Mouse (Mus musculus) macrophage (primary cell): ENCODE data around the gene Gpr137. TPM values are rescaled to one million over a fixed set of nuclear protein-coding genes. Genes with fewer than 3 reads are reported as not detected.
"Not testable (repeated sequence)": the region's sequence is repeated elsewhere in the genome, so short reads cannot be mapped to it uniquely, and the experiment has no call there.

Experiments used
- H3K27ac ChIP-seq: fragments of 350-480 bp; formaldehyde crosslinking; 2 replicates; pipeline ENCODE4 v1.9.0; 2021
- H3K36me3 ChIP-seq: fragments of 350-480 bp; formaldehyde crosslinking; 2 replicates; pipeline ENCODE4 v1.9.0; 2021; ENCODE audit errors: inconsistent target
- H3K4me3 ChIP-seq: fragments of 350-480 bp; formaldehyde crosslinking; 2 replicates; pipeline ENCODE4 v1.9.0; 2021; ENCODE audit errors: inconsistent target
- H3K79me2 ChIP-seq: fragments of 350-480 bp; formaldehyde crosslinking; 2 replicates; pipeline ENCODE4 v1.9.0; 2021; ENCODE audit errors: inconsistent target
- WGBS: methylation state at CpG from one replicate; pipeline ENCODE4 v1.1.7; 2026; ENCODE audit warnings: inconsistent platforms; ENCODE audit not compliant: missing documents; 5-methylcytosine and 5-hydroxymethylcytosine counted together
- polyA plus RNA-seq: library from polyadenylated mRNA; stranded (reverse); fragments of 250-400 nt; gene quantifications from 3 replicates; pipeline ENCODE4 v1.2.4, GENCODE M21; 2018; ENCODE audit warnings: inconsistent platforms
- total RNA-seq, 78 experiments: library from RNA; depleted of rRNA; stranded (reverse); fragments of 250-400 nt; gene quantifications; 1 replicate in 9 of 78; 2 replicates in 24 of 78; 3 replicates in 43 of 78; 4 replicates in 2 of 78; pipeline ENCODE4 v1.2.4; 2018; ENCODE audit warnings: inconsistent platforms in 56 of 78

Gene Gpr137
- 100 to 1,000 TPM in 1 of 26 experiments, 10 to 100 TPM in 25; 27.2 to 109 (median 56.2) TPM for total RNA-seq (2018; cell fraction: chromatin; rRNA removed)
- 10 to 100 TPM; 16.5 to 34.5 (median 24.1) TPM for total RNA-seq (2018; cell fraction: cytosol; rRNA removed)
- total RNA-seq (2018; cell fraction: nucleus; rRNA removed) = 10 to 100 TPM; 23.7 to 92.5 (median 55.7) TPM
- 15.6 to 35.9 TPM (median 30.6 TPM) in 3 replicates for polyA plus RNA-seq

DNA sequence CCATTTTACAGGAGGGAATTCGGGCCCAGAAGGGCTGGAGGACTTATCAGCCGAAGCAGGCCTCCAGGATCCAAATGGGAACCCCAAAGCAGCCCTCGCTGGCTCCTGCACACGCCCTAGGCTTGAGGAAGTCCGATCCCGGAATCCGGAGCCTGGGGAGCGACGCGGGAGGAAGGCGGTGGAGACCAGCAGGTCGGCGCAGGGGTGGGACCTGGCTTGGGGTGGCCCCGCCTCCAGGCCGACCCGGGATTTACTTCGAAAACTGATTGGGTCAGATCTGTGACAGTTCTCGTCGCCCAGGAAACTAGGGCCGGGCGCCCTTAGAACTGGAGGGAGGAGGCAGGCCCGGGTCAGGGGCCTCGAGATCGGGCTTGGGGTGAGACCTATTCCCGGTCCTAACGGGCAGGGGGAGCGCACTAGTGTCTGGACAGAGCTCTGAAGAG lies at the start of gene Gpr137:
Gene Gpr137, minus strand, starts transcription at position 232 of the 443 bp plus-strand sequence.
- Histone ChIP-seq H3K27ac (peak within 1 kb of the TSS; percentile 90), H3K36me3 (peaks cover 5% of the 10 kb centered on the region; the same call in 1 of the 2 replicates), H3K4me3 (peak within 1 kb of the TSS; percentile 87), H3K79me2 (peaks cover 17% of the 10 kb centered on the region)
- WGBS = 0% methylated on average over 27 of the region's 27 CpGs

DNA sequence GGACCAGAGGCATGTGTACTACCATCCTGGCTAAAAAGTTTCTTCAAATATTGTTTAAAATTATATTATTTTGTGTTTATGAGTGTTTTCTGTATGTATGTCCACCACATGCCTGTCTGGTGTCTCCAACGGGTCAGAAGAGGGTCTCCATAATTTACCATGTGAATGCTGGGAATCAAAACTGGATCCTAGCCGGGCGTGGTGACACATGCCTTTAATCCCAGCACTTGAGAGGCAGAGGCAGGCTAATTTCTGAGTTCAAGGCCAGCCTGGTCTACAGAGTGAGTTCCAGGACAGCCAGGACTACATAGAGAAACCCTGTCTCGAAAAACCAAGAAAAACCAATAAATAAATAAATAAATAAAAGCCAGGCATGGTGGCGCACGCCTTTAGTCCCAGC lies 48.9 kb upstream of the Gpr137 start:
- not testable (repeated sequence) for H3K79me2 ChIP-seq, H3K27ac ChIP-seq, H3K4me3 ChIP-seq, H3K36me3 ChIP-seq
- 97% methylated on average over 6 of the region's 6 CpGs for WGBS

DNA sequence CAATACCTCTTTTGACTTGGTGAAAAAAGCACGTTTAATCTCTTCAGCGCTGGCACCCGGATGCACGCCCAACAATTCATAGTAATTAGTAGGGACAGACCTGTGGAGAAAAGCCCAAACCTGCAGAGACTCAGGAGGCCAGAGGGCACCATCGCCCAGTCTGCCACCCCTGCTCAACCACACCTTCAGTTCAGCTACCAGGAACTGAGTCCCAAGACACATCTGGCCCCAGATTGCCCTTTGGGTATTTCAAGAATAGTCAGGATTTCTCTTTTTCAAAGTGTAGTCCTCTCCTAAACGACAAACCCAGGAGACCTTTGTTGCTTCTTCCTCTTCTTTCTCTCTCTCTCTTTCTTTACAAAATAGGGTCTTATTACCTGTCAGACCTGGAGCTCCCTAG lies 48.4 kb upstream of the Gpr137 start:
- no peak overlapping the region for H3K4me3 ChIP-seq
- WGBS = 92% methylated on average over 6 of the region's 6 CpGs
- no peak overlapping the region for H3K27ac ChIP-seq
- H3K36me3 ChIP-seq = no peaks in the 10 kb centered on the region
- peaks cover 13% of the 10 kb centered on the region for H3K79me2 ChIP-seq

DNA sequence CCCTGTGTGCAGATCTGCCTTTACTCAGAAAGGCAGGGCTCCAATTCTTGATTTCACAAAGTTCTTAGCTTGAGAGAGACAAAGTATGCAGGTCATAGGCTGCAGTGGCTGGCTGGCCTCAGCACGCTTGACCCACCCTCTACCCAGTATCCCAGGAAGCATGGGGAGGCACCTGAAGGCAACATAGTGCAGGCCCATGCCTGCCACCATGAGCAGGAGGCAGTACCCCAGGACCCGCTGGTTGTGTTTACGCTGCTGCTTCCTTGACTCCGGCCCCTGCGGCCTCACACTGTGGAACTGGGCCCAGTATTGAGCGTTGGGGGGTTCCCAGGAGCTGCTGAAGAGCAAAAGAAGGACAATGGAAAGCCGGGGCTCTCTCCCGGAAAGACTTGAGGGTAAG lies 47.0 kb upstream of the Gpr137 start:
- WGBS = 95% methylated on average over 8 of the region's 8 CpGs
- no peak overlapping the region for H3K27ac ChIP-seq
- peaks cover 13% of the 10 kb centered on the region for H3K79me2 ChIP-seq
- H3K4me3 ChIP-seq = no peak overlapping the region
- no peaks in the 10 kb centered on the region for H3K36me3 ChIP-seq

DNA sequence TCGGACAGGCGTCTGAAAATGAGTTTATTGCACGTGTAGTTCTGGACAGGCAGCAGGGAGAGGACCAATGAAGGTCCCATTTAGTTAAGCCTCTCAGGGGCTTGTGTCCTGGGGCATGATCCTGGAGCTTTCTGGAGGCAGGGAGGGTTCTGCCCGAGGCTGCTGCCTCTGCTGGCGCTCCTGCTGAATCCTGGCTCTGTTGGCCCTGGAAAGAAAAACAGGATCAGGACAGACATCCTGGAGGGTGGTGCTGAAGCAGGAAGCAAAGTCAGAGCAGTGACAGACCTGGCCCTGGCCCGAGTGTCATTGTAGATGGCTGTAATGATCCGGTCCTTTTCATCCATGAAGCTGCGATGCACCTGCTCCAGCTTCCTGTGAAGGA lies 45.6 kb upstream of the Gpr137 start:
- no peaks in the 10 kb centered on the region for H3K36me3 ChIP-seq
- 13% methylated on average over 8 of the region's 8 CpGs for WGBS
- H3K4me3 ChIP-seq = peak overlapping the region; percentile 32
- peaks cover 13% of the 10 kb centered on the region for H3K79me2 ChIP-seq
- peak overlapping the region; percentile 40 for H3K27ac ChIP-seq

DNA sequence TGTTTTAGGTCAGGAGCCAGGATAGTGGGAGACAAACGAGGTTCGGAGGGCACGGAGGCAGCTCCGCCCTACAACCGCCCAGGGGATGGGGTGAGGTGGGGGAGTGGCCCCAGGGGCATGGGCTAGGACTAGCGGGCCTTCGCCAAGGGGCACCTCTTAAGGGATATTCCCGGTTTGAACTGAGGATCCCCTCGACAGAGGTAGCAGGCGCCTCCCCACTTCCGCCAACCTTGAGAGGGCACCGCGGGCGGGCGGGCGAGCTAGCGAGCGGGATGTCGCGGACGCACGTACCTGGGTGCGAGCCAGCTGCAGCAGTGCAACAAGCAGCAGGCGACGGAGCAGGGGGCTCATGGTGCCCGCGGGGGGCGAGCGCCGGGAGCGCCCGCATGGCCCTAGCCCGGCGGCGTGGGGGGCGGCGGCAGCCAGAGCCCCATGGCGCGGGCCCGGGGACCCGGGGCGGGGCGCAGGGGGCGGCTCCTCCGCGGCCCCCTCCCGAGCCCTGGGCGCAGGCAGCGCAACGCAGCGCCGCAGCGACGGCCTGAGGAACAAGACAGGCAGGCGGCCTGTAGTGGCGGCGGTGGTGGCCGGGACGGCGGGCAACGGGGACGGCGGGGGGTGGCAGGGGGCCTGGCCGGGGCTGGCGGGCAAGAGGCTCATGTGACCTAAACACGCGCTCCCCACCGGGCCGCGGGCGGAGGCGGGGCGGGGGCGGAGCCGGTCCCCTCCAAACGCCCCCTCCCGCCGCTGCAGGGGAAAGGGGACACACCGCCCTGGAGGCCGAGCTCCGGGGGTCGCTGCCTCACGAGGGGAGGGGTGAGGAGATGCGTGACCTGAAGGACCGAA lies 45.0 kb upstream of the Gpr137 start, which contains the start of gene Vegfb:
Gene Vegfb, minus strand, starts transcription at position 591 of the 843 bp plus-strand sequence.
- H3K27ac ChIP-seq = peak within 1 kb of the TSS; percentile 55
- H3K4me3 ChIP-seq = peak within 1 kb of the TSS; percentile 60
- H3K36me3 ChIP-seq = no peaks in the 10 kb centered on the region
- peaks cover 13% of the 10 kb centered on the region for H3K79me2 ChIP-seq
- under 1% methylated on average over 33 of the region's 85 CpGs for WGBS

DNA sequence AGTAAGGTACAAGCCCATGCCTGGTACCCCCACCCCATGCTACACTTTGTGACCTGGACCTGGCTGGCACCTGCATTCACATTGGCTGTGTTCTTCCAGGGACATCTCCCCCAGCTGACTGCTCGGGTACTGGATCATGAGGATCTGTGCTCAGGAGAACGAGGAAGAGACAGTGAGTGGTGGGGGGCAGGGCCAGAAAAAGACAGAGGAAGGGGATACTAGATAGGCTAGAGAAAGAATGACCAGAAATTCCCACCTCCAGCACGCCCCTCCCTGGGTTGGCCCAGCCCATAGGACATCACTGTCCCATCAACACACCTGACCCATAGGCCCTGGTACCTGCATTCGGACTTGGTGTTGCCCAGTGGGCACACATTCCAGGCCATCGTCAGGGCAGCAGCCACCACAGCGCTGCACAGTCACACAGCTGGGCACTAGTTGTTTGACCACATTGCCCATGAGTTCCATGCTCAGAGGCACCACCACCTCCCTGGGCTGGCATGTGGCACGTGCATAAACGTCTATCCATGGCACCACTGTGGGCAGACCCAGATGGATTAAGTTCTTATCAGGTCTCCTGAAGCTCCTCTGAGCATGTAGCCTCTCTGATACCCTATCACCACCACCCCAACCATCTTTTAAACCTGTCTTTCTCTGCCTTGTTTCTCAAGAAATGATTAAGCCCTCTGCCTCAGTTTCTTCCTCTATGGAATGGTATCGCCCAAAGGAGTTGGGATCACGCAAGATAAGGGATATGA lies 43.9 kb upstream of the Gpr137 start:
- peak overlapping the region; percentile 60 for H3K4me3 ChIP-seq
- 89% methylated on average over 10 of the region's 10 CpGs for WGBS

DNA sequence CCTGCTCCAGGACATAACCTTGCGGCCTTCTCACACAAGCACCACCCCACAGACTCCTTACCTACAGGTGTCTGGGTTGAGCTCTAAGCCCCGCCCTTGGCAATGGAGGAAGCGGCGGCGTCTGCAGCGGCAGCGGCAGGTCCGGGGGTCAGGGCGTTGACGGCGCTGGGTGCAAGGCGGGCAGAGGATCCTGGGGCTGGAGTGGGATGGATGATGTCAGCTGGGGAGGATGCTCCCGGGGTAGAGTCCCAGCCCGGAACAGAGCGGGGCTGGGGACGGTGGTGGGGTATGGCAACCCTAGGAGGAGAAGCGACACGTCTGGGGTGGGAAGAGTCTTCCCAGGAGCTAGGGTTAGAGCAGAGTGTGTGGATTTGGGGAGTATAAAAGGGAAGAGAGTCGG lies 43.0 kb upstream of the Gpr137 start:
- Histone ChIP-seq H3K27ac (no peak overlapping the region), H3K4me3 (no peak overlapping the region), H3K79me2 (peaks cover 17% of the 10 kb centered on the region), H3K36me3 (no peaks in the 10 kb centered on the region)
- WGBS = 96% methylated on average over 16 of the region's 19 CpGs

More for the DNA sequence above, 43.9 kb upstream of the Gpr137 start:
- Histone ChIP-seq H3K27ac (peak overlapping the region; percentile 55), H3K79me2 (peaks cover 17% of the 10 kb centered on the region), H3K36me3 (no peaks in the 10 kb centered on the region)

DNA sequence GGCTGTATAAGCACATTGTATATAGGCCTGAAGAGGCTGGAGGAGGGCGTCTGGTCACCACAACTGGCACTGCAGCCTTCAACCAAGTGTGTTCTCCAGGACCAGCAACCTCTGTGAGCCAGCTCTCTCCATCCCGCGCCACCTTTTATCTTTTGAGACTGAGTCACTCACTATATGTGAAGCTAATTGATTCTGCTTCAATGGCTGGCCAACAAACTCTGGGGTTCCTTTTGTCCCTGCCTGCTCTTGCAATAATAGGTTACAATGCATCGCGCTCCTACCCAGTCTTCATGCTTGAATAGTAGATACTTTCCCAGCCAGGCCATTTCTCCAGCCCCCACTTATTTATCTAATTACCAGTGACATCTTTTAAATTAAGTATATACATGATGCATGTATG lies 41.3 kb upstream of the Gpr137 start:
- peaks cover 26% of the 10 kb centered on the region for H3K79me2 ChIP-seq
- no peak overlapping the region for H3K4me3 ChIP-seq
- no peak overlapping the region for H3K27ac ChIP-seq
- no peaks in the 10 kb centered on the region for H3K36me3 ChIP-seq
- WGBS = 95% methylated on average over 5 of the region's 5 CpGs

DNA sequence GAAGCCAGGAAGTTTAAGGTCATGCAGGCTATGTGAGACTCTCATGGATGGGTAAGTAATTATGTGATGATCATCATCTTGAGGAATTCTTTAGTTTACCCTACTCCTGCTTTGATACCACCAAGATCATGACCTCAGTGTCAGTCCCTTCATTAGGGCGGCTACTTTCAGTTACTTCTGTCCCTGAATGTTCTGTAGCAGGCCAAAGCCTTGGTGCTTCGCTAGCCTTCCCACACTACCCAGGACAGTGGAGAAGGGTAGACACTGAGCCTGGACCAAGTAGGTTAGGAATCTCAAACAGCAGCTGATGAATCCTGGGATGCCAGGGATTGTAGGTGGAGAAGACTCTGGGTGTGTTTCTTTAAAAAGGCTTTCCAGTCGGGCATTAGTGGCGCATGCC lies 39.2 kb upstream of the Gpr137 start:
- peak overlapping the region; percentile 74; the same call in 1 of the 2 replicates for H3K4me3 ChIP-seq
- peak overlapping the region; percentile 77; the same call in 1 of the 2 replicates for H3K27ac ChIP-seq
- H3K36me3 ChIP-seq = 0 out of 2 replicates have a peak, but pooled peaks cover 6% of the 10 kb centered on the region

DNA sequence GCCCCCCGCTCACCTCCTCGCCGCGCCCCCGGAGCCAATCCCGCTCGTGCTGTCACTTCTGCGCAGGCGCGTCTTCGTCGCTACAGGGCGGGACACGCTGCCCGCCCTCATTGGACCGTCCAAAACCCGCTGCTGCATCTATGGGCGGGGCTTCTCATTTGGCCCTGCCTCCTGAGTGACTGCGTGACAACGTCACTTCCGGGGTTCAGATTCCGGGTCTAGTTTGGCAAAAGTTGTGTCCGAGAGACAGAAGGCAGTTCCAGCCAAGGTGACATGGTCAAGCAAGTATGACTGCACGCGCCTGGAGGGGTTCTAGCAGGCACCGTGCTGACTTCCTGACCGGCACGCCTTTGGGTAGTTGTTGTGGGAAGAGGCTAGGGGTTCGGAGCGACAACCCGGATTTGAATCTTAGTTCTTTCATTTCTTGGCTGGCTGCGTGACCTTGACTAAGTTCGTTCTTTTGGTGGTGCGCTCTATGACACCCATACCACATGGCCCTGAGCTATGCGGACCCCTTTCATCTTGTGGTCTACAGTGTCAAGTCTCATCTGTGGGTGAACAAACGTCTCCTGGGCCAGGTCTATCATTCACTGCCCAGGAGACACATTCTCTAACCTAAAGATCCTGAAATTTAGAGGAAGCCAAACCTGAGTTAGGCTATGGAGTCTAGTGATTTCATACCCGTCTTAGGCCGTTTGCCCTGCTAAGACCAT lies 38.3 kb upstream of the Gpr137 start, which contains the start of gene Fkbp2:
Gene Fkbp2, minus strand, starts transcription at position 121 of the 713 bp plus-strand sequence.
- Histone ChIP-seq H3K27ac (peak within 1 kb of the TSS; percentile 77), H3K79me2 (peaks cover 43% of the 10 kb centered on the region), H3K36me3 (0 out of 2 replicates have a peak, but pooled peaks cover 6% of the 10 kb centered on the region), H3K4me3 (peak within 1 kb of the TSS; percentile 74)
- under 1% methylated on average over 38 of the region's 38 CpGs for WGBS

More for the DNA sequence above, 39.2 kb upstream of the Gpr137 start:
- peaks cover 41% of the 10 kb centered on the region for H3K79me2 ChIP-seq
- 91% methylated on average over 4 of the region's 4 CpGs for WGBS

DNA sequence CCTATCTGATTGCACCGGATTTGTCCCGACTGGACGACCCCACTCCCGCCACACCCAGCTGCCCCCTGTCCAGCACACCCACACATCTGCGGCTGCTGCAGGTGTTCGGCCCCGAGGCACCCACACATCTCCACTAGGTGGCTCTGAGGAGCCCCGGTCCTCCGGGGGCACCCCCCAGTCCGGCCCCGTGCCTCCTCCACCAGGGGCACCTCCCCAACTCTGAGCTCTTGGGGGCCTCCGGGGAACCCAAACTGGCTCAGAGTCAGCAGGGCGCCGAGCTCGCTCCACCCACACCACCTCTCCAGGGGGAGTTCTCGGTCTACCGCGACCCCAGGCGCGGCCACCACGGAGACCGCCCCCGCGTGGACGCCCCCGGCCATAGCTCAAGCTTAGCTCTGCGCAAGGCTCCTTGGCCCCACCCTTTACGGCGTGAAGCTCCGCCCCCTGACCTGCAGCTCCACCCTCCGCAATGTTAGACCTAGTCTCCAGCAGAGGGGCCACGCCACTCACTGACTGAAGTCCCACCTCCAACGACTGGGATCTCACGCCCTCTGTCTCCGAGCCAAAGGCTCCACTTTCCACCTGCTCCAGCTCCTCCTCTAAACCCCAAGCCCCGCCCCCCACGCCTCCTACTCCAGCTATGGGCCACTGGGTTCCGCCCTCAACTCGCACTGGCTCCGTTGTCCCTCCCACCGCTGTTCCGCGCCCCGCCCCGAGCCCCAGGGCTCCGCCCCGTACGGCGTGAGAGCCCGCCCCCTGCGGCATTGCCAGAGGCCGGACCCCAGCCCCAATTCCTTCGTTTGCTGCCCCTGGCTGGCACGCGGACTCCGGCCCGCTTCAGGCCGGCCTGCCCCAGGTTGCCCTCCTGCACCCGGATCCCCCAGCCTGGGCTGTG lies 37.5 kb upstream of the Gpr137 start:
- H3K36me3 ChIP-seq = 0 out of 2 replicates have a peak, but pooled peaks cover 6% of the 10 kb centered on the region
- under 1% methylated on average over 57 of the region's 59 CpGs for WGBS
- peak overlapping the region; percentile 70 for H3K27ac ChIP-seq

DNA sequence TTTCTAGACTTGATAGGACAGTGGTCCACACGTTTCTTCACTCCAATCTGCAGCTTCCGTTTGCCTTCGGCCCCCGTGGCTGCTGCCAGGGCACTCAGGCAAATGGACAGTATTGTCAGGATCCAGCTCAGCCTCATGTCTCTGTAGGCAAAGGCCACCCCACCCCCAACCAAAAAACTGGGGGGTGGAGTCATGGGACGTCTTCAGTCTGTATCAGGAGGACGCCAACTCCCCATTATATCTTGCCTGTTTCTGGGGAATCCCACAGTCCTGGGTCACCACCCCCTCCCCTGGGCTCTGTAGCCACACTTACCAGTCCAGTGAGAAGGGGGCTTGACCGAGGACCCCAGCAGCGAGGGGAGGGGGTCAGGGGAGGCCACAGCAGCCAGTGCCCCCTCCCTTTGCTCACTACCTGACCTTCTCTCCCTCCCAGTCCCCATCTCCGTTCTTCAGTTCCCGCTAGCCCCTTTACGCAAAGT lies 36.8 kb upstream of the Gpr137 start:
- 30% methylated on average over 10 of the region's 11 CpGs for WGBS
- 0 out of 2 replicates have a peak, but pooled peaks cover 6% of the 10 kb centered on the region for H3K36me3 ChIP-seq
- peaks cover 46% of the 10 kb centered on the region for H3K79me2 ChIP-seq

More for the DNA sequence above, 37.5 kb upstream of the Gpr137 start:
- Histone ChIP-seq H3K4me3 (peak overlapping the region; percentile 60), H3K79me2 (peaks cover 46% of the 10 kb centered on the region)

More for the DNA sequence above, 36.8 kb upstream of the Gpr137 start:
- Histone ChIP-seq H3K4me3 (peak overlapping the region; percentile 60), H3K27ac (peak overlapping the region; percentile 70)
